Mouse (Mus musculus) forebrain, postnatal 0 days (tissue): ENCODE measurements at regions not wholly inside any gene's neighbourhood (a gene's known extent, or its start where the extent isn't known, plus 50 kb on each side); places are given as distances from the start of the nearest gene placed in this dataset.
A peak's percentile ranks its signal among the peaks of the same experiment; 100 is the strongest.
"Not testable (repeated sequence)": the region's sequence is repeated elsewhere in the genome, so short reads cannot be mapped to it uniquely, and the experiment has no call there.

Experiments used
- ATAC-seq: fragments of 200-750 bp; cut with Nextera tagmentation; 2 replicates; pipeline ENCODE4 v1.8.0; 2017; ENCODE audit warnings: mild to moderate bottlenecking, moderate library complexity
- DNase-seq: peaks from one replicate; pipeline ENCODE4 v3.0.0-alpha.2; 2015
- H3K27ac ChIP-seq: fragments of 300-500 bp; sonication (generic); 2 replicates; pipeline ENCODE4 v1.5.1; 2014; ENCODE audit warnings: low read depth, mild to moderate bottlenecking, antibody characterized with exemption, low read length, moderate library complexity, mixed read lengths
- H3K27me3 ChIP-seq: fragments of 300-500 bp; sonication (generic); 2 replicates; pipeline ENCODE4 v1.6.1; 2014; ENCODE audit warnings: mild to moderate bottlenecking, low read length, mixed read lengths; ENCODE audit not compliant: insufficient read depth
- H3K36me3 ChIP-seq: fragments of 300-500 bp; sonication (generic); 2 replicates; pipeline ENCODE4 v1.6.1; 2014; ENCODE audit warnings: mild to moderate bottlenecking, moderate library complexity; ENCODE audit not compliant: insufficient read depth
- H3K4me1 ChIP-seq: fragments of 300-500 bp; sonication (generic); 2 replicates; pipeline ENCODE4 v1.6.1; 2014; ENCODE audit warnings: antibody characterized with exemption; ENCODE audit not compliant: insufficient read depth
- H3K4me2 ChIP-seq: fragments of 300-500 bp; sonication (generic); 2 replicates; pipeline ENCODE4 v1.6.1; 2014; ENCODE audit warnings: low read depth, mild to moderate bottlenecking, moderate library complexity
- H3K4me3 ChIP-seq: fragments of 300-500 bp; sonication (generic); 2 replicates; pipeline ENCODE4 v1.5.1; 2014; ENCODE audit warnings: low read depth, low read length, mixed read lengths
- H3K9ac ChIP-seq: fragments of 300-500 bp; sonication (generic); 2 replicates; pipeline ENCODE4 v1.6.1; 2014; ENCODE audit warnings: mild to moderate bottlenecking
- H3K9me3 ChIP-seq: fragments of 300-500 bp; sonication (generic); 2 replicates; pipeline ENCODE4 v1.6.1; 2016; ENCODE audit warnings: low read length
- CTCF ChIP-seq: sonication (generic); IDR thresholded peaks from 2 replicates; pipeline ENCODE4 v1.5.1; 2016; ENCODE audit warnings: antibody characterized with exemption, control low read depth, low read depth
- WGBS: fragments of 180-500 bp; shearing (Covaris S2); extraction: QIAGEN DNeasy Blood & Tissue Kit; methylation state at CpG from one replicate; pipeline ENCODE4 v1.1.7; 2014; 5-methylcytosine and 5-hydroxymethylcytosine counted together

- WGBS = 96% methylated on average over 4 of the region's 4 CpGs
These were observed 112.9 kb downstream of the Kcns3 start for GRCm38 (mm10) chr12:11037951-11038350.

GRCm38 (mm10) chr12:11020571-11021545 lies 130.0 kb downstream of the Kcns3 start:
- TF ChIP-seq CTCF = no peak
- H3K9ac ChIP-seq = no peak overlapping the region
- WGBS = 74% methylated on average over 11 of the region's 11 CpGs

More at GRCm38 (mm10) chr12:11037951-11038350, 112.9 kb downstream of the Kcns3 start:
- Histone ChIP-seq H3K4me1 (no peaks in the 10 kb centered on the region), H3K4me3 (no peak overlapping the region), H3K9ac (no peak overlapping the region), H3K36me3 (no peaks in the 10 kb centered on the region), H3K4me2 (no peak overlapping the region), H3K27me3 (no peaks in the 10 kb centered on the region), H3K27ac (no peak overlapping the region), H3K9me3 (no peaks in the 10 kb centered on the region)
- no peak for TF ChIP-seq CTCF
- ATAC-seq (no peak), DNase-seq (no peak)

GRCm38 (mm10) chr12:11011159-11011558 lies 139.7 kb downstream of the Kcns3 start:
- no peak for ATAC-seq
- Histone ChIP-seq H3K4me3 (no peak overlapping the region), H3K36me3 (no peaks in the 10 kb centered on the region), H3K27ac (no peak overlapping the region), H3K4me1 (0 out of 2 replicates have a peak, but pooled peaks cover 2% of the 10 kb centered on the region), H3K27me3 (no peaks in the 10 kb centered on the region), H3K9ac (no peak overlapping the region), H3K4me2 (no peak overlapping the region), H3K9me3 (no peaks in the 10 kb centered on the region)
- WGBS = 76% methylated on average over 1 of the region's 1 CpGs
- DNase-seq = no peak
- no peak for TF ChIP-seq CTCF

More at GRCm38 (mm10) chr12:11020571-11021545, 130.0 kb downstream of the Kcns3 start:
- Histone ChIP-seq H3K4me3 (no peak overlapping the region), H3K9me3 (no peaks in the 10 kb centered on the region), H3K27ac (no peak overlapping the region), H3K4me2 (no peak overlapping the region), H3K4me1 (no peaks in the 10 kb centered on the region), H3K27me3 (no peaks in the 10 kb centered on the region), H3K36me3 (no peaks in the 10 kb centered on the region)
- DNase-seq (peak; percentile 42), ATAC-seq (peak; percentile 59)

GRCm38 (mm10) chr12:10984295-10984694 lies 166.6 kb downstream of the Kcns3 start:
- WGBS = 54% methylated on average over 3 of the region's 3 CpGs
- Histone ChIP-seq H3K36me3 (no peaks in the 10 kb centered on the region), H3K4me2 (no peak overlapping the region), H3K9me3 (no peaks in the 10 kb centered on the region), H3K27ac (no peak overlapping the region), H3K9ac (no peak overlapping the region), H3K27me3 (no peaks in the 10 kb centered on the region), H3K4me1 (no peaks in the 10 kb centered on the region), H3K4me3 (no peak overlapping the region)
- ATAC-seq (peak; percentile 58; the same call in 1 of the 2 replicates), DNase-seq (peak; percentile 67)
- no peak for TF ChIP-seq CTCF

- Histone ChIP-seq H3K27me3 (no peaks in the 10 kb centered on the region), H3K9me3 (no peaks in the 10 kb centered on the region), H3K4me1 (no peaks in the 10 kb centered on the region), H3K9ac (no peak overlapping the region), H3K4me3 (no peak overlapping the region), H3K36me3 (no peaks in the 10 kb centered on the region), H3K27ac (no peak overlapping the region), H3K4me2 (no peak overlapping the region)
- no peak for DNase-seq
- WGBS = 46% methylated on average over 5 of the region's 5 CpGs
- no peak for TF ChIP-seq CTCF
- ATAC-seq = no peak
These were observed 201.7 kb downstream of the Kcns3 start for GRCm38 (mm10) chr12:10949184-10949583.

- TF ChIP-seq CTCF = no peak
- peak; percentile 69; the same call in 1 of the 2 replicates for ATAC-seq
These were observed 209.8 kb downstream of the Kcns3 start for GRCm38 (mm10) chr12:10941064-10941463.

GRCm38 (mm10) chr12:10900054-10900453 lies 250.8 kb downstream of the Kcns3 start:
- 97% methylated on average over 9 of the region's 14 CpGs for WGBS
- not testable (repeated sequence) for H3K27ac ChIP-seq

More at GRCm38 (mm10) chr12:10941064-10941463, 209.8 kb downstream of the Kcns3 start:
- no peak overlapping the region for H3K4me3 ChIP-seq
- H3K4me1 ChIP-seq = no peaks in the 10 kb centered on the region
- H3K4me2 ChIP-seq = no peak overlapping the region
- peak; percentile 19 for DNase-seq
- H3K27me3 ChIP-seq = no peaks in the 10 kb centered on the region
- no peaks in the 10 kb centered on the region for H3K36me3 ChIP-seq
- H3K9me3 ChIP-seq = no peaks in the 10 kb centered on the region
- no peak overlapping the region for H3K27ac ChIP-seq
- H3K9ac ChIP-seq = no peak overlapping the region
- WGBS = 69% methylated on average over 3 of the region's 3 CpGs

More at GRCm38 (mm10) chr12:10900054-10900453, 250.8 kb downstream of the Kcns3 start:
- not testable (repeated sequence) for H3K9ac ChIP-seq, H3K4me1 ChIP-seq, DNase-seq, H3K27me3 ChIP-seq, H3K4me3 ChIP-seq, H3K9me3 ChIP-seq, H3K4me2 ChIP-seq, H3K36me3 ChIP-seq, ATAC-seq
